Mouse (Mus musculus) embryonic fibroblast, embryonic 13.5 days (primary cell): ENCODE measurements at regions not wholly inside any gene's neighbourhood (a gene's known extent, or its start where the extent isn't known, plus 50 kb on each side); places are given as distances from the start of the nearest gene placed in this dataset.
A peak's percentile ranks its signal among the peaks of the same experiment; 100 is the strongest.
"Not testable (repeated sequence)": the region's sequence is repeated elsewhere in the genome, so short reads cannot be mapped to it uniquely, and the experiment has no call there.

Experiments used
- H3K27ac ChIP-seq: 2 replicates; pipeline ENCODE4 v1.5.1; 2012; ENCODE audit warnings: low read length, control low read depth, inconsistent platforms; ENCODE audit not compliant: insufficient read depth
- H3K4me1 ChIP-seq: 2 replicates; pipeline ENCODE4 v1.6.1; 2011; ENCODE audit warnings: low read length; ENCODE audit not compliant: control insufficient read depth, insufficient read depth
- H3K4me3 ChIP-seq: 2 replicates; pipeline ENCODE4 v1.5.1; 2011; ENCODE audit warnings: mild to moderate bottlenecking, control low read depth, low read length; ENCODE audit not compliant: insufficient read depth
- CTCF ChIP-seq: IDR thresholded peaks from 2 replicates; pipeline ENCODE4 v1.5.1; 2011; ENCODE audit warnings: mild to moderate bottlenecking, control low read depth, low read length, moderate library complexity, borderline replicate concordance; ENCODE audit not compliant: insufficient read depth
- POLR2A ChIP-seq: IDR thresholded peaks from 2 replicates; pipeline ENCODE4 v1.6.1; 2011; ENCODE audit warnings: low read depth, mild to moderate bottlenecking, control low read depth, low read length, moderate library complexity

- no peak overlapping the region for H3K27ac ChIP-seq
Measured at GRCm38 (mm10) chr9:30625635-30626034, 198.7 kb downstream of the Snx19 start.

GRCm38 (mm10) chr9:30625090-30625489 lies 198.2 kb downstream of the Snx19 start:
- no peak overlapping the region for H3K27ac ChIP-seq

More at GRCm38 (mm10) chr9:30625635-30626034, 198.7 kb downstream of the Snx19 start:
- TF ChIP-seq CTCF (no peak), POLR2A (no peak)
- no peak overlapping the region for H3K4me3 ChIP-seq
- 0 out of 2 replicates have a peak, but pooled peaks cover under 1% of the 10 kb centered on the region for H3K4me1 ChIP-seq

GRCm38 (mm10) chr9:30624481-30624880 lies 197.6 kb downstream of the Snx19 start:
- Histone ChIP-seq H3K27ac (no peak overlapping the region), H3K4me1 (no peaks in the 10 kb centered on the region), H3K4me3 (no peak overlapping the region)
- TF ChIP-seq POLR2A, result no peak
- TF ChIP-seq CTCF, result no peak

More at GRCm38 (mm10) chr9:30625090-30625489, 198.2 kb downstream of the Snx19 start:
- Histone ChIP-seq H3K4me3 (no peak overlapping the region), H3K4me1 (no peaks in the 10 kb centered on the region)
- TF ChIP-seq CTCF (no peak), POLR2A (no peak)

GRCm38 (mm10) chr9:30619325-30619724 lies 192.4 kb downstream of the Snx19 start:
- Histone ChIP-seq H3K27ac (no peak overlapping the region), H3K4me1 (peaks cover 4% of the 10 kb centered on the region; the same call in 1 of the 2 replicates), H3K4me3 (no peak overlapping the region)
- TF ChIP-seq CTCF, result no peak
- TF ChIP-seq POLR2A, result no peak

- Histone ChIP-seq H3K27ac (peak overlapping the region; percentile 26; the same call in 1 of the 2 replicates), H3K4me3 (no peak overlapping the region), H3K4me1 (peaks cover 4% of the 10 kb centered on the region; the same call in 1 of the 2 replicates)
- TF ChIP-seq POLR2A (no peak), CTCF (no peak)
Measured at GRCm38 (mm10) chr9:30618181-30618580, 191.3 kb downstream of the Snx19 start.

DNA sequence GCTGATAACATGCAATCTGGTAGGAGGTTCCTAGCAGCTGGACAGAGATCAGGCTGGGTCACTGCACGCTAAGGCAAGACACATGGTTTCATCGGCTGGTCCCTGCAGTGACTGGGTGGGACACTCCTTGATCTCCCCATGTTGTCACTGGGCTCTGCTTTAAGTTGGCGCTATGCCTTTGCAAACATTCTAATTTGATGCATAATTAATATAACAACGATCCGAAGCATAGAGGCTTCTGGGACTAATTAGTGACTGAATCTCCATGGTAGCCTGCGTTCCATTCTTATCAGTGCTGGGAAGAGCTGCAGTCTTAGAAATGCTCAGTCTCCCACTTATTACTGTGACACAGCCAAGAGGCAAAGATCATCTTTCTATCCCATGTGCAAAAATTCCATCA lies 186.8 kb downstream of the Snx19 start:
- Histone ChIP-seq H3K4me3 (no peak overlapping the region), H3K27ac (no peak overlapping the region), H3K4me1 (peaks cover 4% of the 10 kb centered on the region; the same call in 1 of the 2 replicates)
- TF ChIP-seq CTCF, result no peak
- TF ChIP-seq POLR2A, result no peak

DNA sequence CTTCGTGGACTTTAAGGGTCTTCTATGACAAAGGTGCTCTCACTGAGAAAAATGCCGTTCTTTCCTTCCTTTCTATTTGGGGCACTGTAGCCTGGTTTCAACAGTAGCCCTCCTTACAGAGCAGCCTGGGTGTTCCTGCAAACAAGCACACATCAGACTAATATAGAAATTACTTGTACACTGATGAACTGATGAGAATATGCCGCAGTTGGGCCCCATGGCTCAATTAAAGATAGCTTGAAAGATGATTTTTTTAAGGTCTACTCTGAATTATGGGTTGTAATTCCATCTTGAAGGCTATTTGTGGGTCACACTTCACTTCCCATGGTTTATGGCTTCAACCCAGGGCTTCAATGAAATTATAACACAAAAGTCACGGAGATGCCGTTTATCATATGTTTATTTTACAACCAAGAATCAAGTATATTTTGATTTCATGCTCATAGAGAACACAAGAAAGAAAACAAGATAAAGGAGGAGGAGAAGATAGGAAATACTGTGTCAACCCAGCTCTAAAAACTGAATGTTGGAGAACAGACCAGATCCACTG lies 186.2 kb downstream of the Snx19 start:
- no peak for TF ChIP-seq POLR2A
- TF ChIP-seq CTCF, result no peak
- Histone ChIP-seq H3K4me1 (peaks cover under 1% of the 10 kb centered on the region; the same call in 1 of the 2 replicates), H3K4me3 (no peak overlapping the region), H3K27ac (no peak overlapping the region)

DNA sequence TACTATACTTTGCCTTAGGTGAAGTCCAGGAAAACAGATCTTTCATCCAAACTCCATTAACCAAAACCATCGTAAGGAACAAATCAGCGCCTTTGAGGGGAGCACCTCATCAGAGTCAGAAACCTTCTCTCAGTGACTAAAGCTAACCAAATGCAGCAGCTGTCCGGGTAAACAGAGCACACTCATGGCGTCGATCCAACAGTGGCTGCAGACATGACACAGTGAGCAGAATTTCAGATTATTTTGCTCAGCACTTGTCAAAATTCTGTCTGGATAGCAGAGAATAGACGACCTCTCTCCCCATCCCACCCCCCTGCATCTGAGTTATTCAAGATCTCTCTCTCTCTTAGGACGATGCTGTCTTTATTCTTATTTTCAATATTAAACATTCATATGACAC lies 183.4 kb downstream of the Snx19 start:
- Histone ChIP-seq H3K27ac (no peak overlapping the region), H3K4me3 (no peak overlapping the region), H3K4me1 (no peaks in the 10 kb centered on the region)
- TF ChIP-seq POLR2A, result no peak
- no peak for TF ChIP-seq CTCF

DNA sequence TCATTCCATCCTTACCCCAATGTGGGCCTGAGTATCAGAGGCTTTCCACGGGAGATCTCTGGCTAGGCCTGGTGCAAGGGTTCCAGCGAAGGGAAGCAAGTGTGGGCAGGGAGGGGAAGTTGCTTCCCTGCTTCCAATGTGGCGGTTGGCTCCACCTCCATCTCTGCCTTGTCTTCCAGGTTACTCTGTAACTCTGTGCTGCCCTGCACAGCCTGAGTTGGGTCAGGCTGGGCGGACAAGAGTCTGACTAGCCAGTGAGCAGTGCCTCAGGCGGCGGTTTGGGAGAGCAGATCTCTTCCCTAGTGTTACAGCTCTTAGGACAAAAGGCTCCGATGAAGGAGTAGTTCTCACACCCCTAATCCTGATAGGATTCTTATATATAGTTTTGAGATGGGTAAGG lies 172.8 kb downstream of the Snx19 start:
- H3K4me1 ChIP-seq, result no peaks in the 10 kb centered on the region
- H3K4me3 ChIP-seq, result no peak overlapping the region
- no peak for TF ChIP-seq CTCF
- TF ChIP-seq POLR2A, result no peak

DNA sequence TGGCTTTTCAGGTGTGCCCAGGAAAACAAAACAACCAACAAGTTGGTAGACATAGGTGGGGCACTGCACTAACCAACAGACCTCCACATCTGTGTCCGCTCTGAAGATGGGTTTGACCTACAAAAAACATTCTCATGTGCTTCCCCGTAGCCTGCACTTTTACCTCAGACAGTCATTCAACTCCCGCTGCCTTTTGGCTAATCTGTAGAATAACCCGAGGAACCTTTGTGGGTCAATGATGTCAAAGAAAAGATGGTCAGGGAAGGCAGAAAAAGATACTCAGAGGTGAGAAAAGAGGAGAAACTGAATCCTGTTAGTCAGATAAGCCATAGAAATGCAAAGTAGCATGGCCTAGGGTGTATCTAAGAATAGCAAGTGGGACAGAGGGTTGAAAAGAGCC lies 170.8 kb downstream of the Snx19 start:
- Histone ChIP-seq H3K4me1 (no peaks in the 10 kb centered on the region), H3K4me3 (no peak overlapping the region), H3K27ac (no peak overlapping the region)
- TF ChIP-seq CTCF (no peak), POLR2A (no peak)

More for the DNA sequence above, 172.8 kb downstream of the Snx19 start:
- no peak overlapping the region for H3K27ac ChIP-seq

GRCm38 (mm10) chr9:30597092-30597491 lies 170.2 kb downstream of the Snx19 start:
- H3K4me1 ChIP-seq, H3K4me3 ChIP-seq, H3K27ac ChIP-seq: not testable (repeated sequence)
